Mouse (Mus musculus): Measurements from ENCODE around the gene Fkbpl. TPM values are rescaled to one million over a fixed set of nuclear protein-coding genes. Genes with fewer than 3 reads are reported as not detected.

The Fkbpl gene
- polyA plus RNA-seq, 1 experiment from 2014 or later = 17.7 TPM

Other genes with a start within 250 kb of the Fkbpl start
- gene BC051142, start 245.9 kb upstream of the Fkbpl start, polyA plus RNA-seq (2015; fragmentation: Nextera tagmentation; extraction: Ambion mirVana) = 0.23 and 0.74 TPM in 2 replicates
- gene Btnl4, start 167.4 kb upstream of the Fkbpl start, polyA plus RNA-seq (2015; fragmentation: Nextera tagmentation; extraction: Ambion mirVana) = not detected in 2 replicates
- not detected in 2 replicates for gene Btnl6, start 127.4 kb upstream of the Fkbpl start, polyA plus RNA-seq (2015; fragmentation: Nextera tagmentation; extraction: Ambion mirVana)
- 7.6 and 12.0 TPM in 2 replicates for gene Notch4, start 80.5 kb upstream of the Fkbpl start, polyA plus RNA-seq (2015; fragmentation: Nextera tagmentation; extraction: Ambion mirVana)
- 21.5 and 25.6 TPM in 2 replicates for gene Gpsm3, start 55.0 kb upstream of the Fkbpl start, polyA plus RNA-seq (2015; fragmentation: Nextera tagmentation; extraction: Ambion mirVana)
- 13.1 and 15.6 TPM in 2 replicates for gene Pbx2, start 53.5 kb upstream of the Fkbpl start, polyA plus RNA-seq (2015; fragmentation: Nextera tagmentation; extraction: Ambion mirVana)
- 8.8 and 16.8 TPM in 2 replicates for gene Ager, start 46.9 kb upstream of the Fkbpl start, polyA plus RNA-seq (2015; fragmentation: Nextera tagmentation; extraction: Ambion mirVana)
- gene Rnf5, start 41.1 kb upstream of the Fkbpl start, polyA plus RNA-seq (2015; fragmentation: Nextera tagmentation; extraction: Ambion mirVana) = 185 and 190 TPM in 2 replicates
- 81.8 and 83.1 TPM in 2 replicates for gene Agpat1, start 40.5 kb upstream of the Fkbpl start, polyA plus RNA-seq (2015; fragmentation: Nextera tagmentation; extraction: Ambion mirVana)
- 4.0 and 6.0 TPM in 2 replicates for gene Egfl8, start 28.8 kb upstream of the Fkbpl start, polyA plus RNA-seq (2015; fragmentation: Nextera tagmentation; extraction: Ambion mirVana)
- gene Ppt2, start 16.3 kb upstream of the Fkbpl start, polyA plus RNA-seq (2015; fragmentation: Nextera tagmentation; extraction: Ambion mirVana) = 47.3 and 53.7 TPM in 2 replicates
- 0.23 and 0.29 TPM in 2 replicates for gene Prrt1, start 15.2 kb upstream of the Fkbpl start, polyA plus RNA-seq (2015; fragmentation: Nextera tagmentation; extraction: Ambion mirVana)
- 103 and 106 TPM in 2 replicates for gene Atf6b, start 2.4 kb downstream of the Fkbpl start, polyA plus RNA-seq (2015; fragmentation: Nextera tagmentation; extraction: Ambion mirVana)
- 0.51 and 0.52 TPM in 2 replicates for gene Tnxb, start 25.8 kb downstream of the Fkbpl start, polyA plus RNA-seq (2015; fragmentation: Nextera tagmentation; extraction: Ambion mirVana)
- 0.78 and 1.5 TPM in 2 replicates for gene C4b, start 99.1 kb downstream of the Fkbpl start, polyA plus RNA-seq (2015; fragmentation: Nextera tagmentation; extraction: Ambion mirVana)
- gene Cyp21a1, start 159.8 kb downstream of the Fkbpl start, polyA plus RNA-seq (2015; fragmentation: Nextera tagmentation; extraction: Ambion mirVana) = 38.4 and 41.9 TPM in 2 replicates
- 31.7 and 34.7 TPM in 2 replicates for gene Stk19, start 192.2 kb downstream of the Fkbpl start, polyA plus RNA-seq (2015; fragmentation: Nextera tagmentation; extraction: Ambion mirVana)
- gene Dxo, start 192.3 kb downstream of the Fkbpl start, polyA plus RNA-seq (2015; fragmentation: Nextera tagmentation; extraction: Ambion mirVana) = 71.0 and 77.9 TPM in 2 replicates
- gene Skiv2l, start 205.4 kb downstream of the Fkbpl start, polyA plus RNA-seq (2015; fragmentation: Nextera tagmentation; extraction: Ambion mirVana) = 59.3 and 62.0 TPM in 2 replicates
- 117 and 121 TPM in 2 replicates for gene Nelfe, start 205.6 kb downstream of the Fkbpl start, polyA plus RNA-seq (2015; fragmentation: Nextera tagmentation; extraction: Ambion mirVana)
- gene Cfb, start 217.8 kb downstream of the Fkbpl start, polyA plus RNA-seq (2015; fragmentation: Nextera tagmentation; extraction: Ambion mirVana) = 15.1 and 17.3 TPM in 2 replicates
- 3.5 and 4.3 TPM in 2 replicates for gene Zbtb12, start 234.7 kb downstream of the Fkbpl start, polyA plus RNA-seq (2015; fragmentation: Nextera tagmentation; extraction: Ambion mirVana)
- not detected in 2 replicates for gene Gm20547, start 237.3 kb downstream of the Fkbpl start, polyA plus RNA-seq (2015; fragmentation: Nextera tagmentation; extraction: Ambion mirVana)